Mouse (Mus musculus): ENCODE data around the gene Wbp1. TPM values are rescaled to one million over a fixed set of nuclear protein-coding genes. Genes with fewer than 3 reads are reported as not detected.

Wbp1 gene
- polyA plus RNA-seq, 2 experiments = 22.0 to 27.7 TPM

- peak; percentile 90 for ATAC-seq (ENCODE audit: insufficient read depth)
- Histone ChIP-seq H3K4me3 (ENCODE audit: insufficient read depth in 1 of 2, low read depth in 2 of 2, low read length in 2 of 2) (peak within 1 kb of the TSS; percentile 89 to 94), H3K4me1 (replicated peaks; ENCODE audit: control insufficient read depth in 2 of 2, insufficient read depth in 2 of 2, low read length in 1 of 2) (peaks cover 8 to 12% of the 10 kb centered on the region in 2 experiments), H3K36me3 (replicated peaks; ENCODE audit: control insufficient read depth, insufficient read depth, low read depth) (no peaks in the 10 kb centered on the region), H3K9me3 (ENCODE audit: control insufficient read depth, low read length) (no peaks in the 10 kb centered on the region), H3K27me3 (ENCODE audit: control insufficient read depth, insufficient read depth, low read length) (peaks cover 28% of the 10 kb centered on the region), H3K4me2 (ENCODE audit: low read depth) (peak within 1 kb of the TSS; percentile 91), H3K27ac (peak within 1 kb of the TSS; percentile 54), H3K9ac (replicated peaks) (peak within 1 kb of the TSS; percentile 93)
- DNase-seq (ENCODE audit: low read depth in 3 of 3, low spot score in 3 of 3) = peak; percentile 86 to 89 (median 87)
- peak; percentile 97 for TF ChIP-seq CTCF (IDR thresholded peaks at IDR 0.05; ENCODE audit: low read depth)
- peak; percentile 64 for TF ChIP-seq EP300 (IDR thresholded peaks at IDR 0.05; ENCODE audit: low read depth)
- WGBS (ENCODE audit: insufficient replicate concordance) = under 1% methylated on average over 58 of the region's 58 CpGs
Observed at GRCm38 (mm10) chr6:83165607-83166242, 44.4 kb upstream of the Wbp1 start, which contains the start of gene Dctn1. Gene Dctn1, plus strand, starts transcription at chr6:83165920.

GRCm38 (mm10) chr6:83165026-83165606 lies 43.8 kb upstream of the Wbp1 start:
- Histone ChIP-seq H3K4me1 (replicated peaks; ENCODE audit: control insufficient read depth in 2 of 2, insufficient read depth in 2 of 2, low read length in 1 of 2) (peaks cover 8 to 12% of the 10 kb centered on the region in 2 experiments), H3K27ac (peak overlapping the region; percentile 54), H3K36me3 (replicated peaks; ENCODE audit: control insufficient read depth, insufficient read depth, low read depth) (no peaks in the 10 kb centered on the region), H3K9ac (replicated peaks) (peak overlapping the region; percentile 93), H3K4me3 (ENCODE audit: insufficient read depth in 1 of 2, low read depth in 2 of 2, low read length in 2 of 2) (peak overlapping the region; percentile 62 to 89), H3K9me3 (ENCODE audit: control insufficient read depth, low read length) (no peaks in the 10 kb centered on the region), H3K27me3 (ENCODE audit: control insufficient read depth, insufficient read depth, low read length) (peaks cover 34% of the 10 kb centered on the region), H3K4me2 (ENCODE audit: low read depth) (peak overlapping the region; percentile 91)
- no peak for DNase-seq (ENCODE audit: low read depth in 3 of 3, low spot score in 3 of 3)
- 4% methylated on average over 6 of the region's 6 CpGs for WGBS (ENCODE audit: insufficient replicate concordance)
- TF ChIP-seq EP300 (IDR thresholded peaks at IDR 0.05; ENCODE audit: low read depth) (no peak), CTCF (IDR thresholded peaks at IDR 0.05; ENCODE audit: low read depth) (no peak)
- ATAC-seq (ENCODE audit: insufficient read depth) = peak; percentile 10; the same call in 1 of the 2 replicates

- DNase-seq (ENCODE audit: low read depth in 3 of 3, low spot score in 3 of 3) = peak; percentile 44 to 57 (median 45)
- Histone ChIP-seq H3K27me3 (ENCODE audit: control insufficient read depth, insufficient read depth, low read length) (peaks cover 37% of the 10 kb centered on the region), H3K4me2 (ENCODE audit: low read depth) (peak overlapping the region; percentile 52), H3K4me3 (ENCODE audit: insufficient read depth in 1 of 2, low read depth in 2 of 2, low read length in 2 of 2) (peak overlapping the region; percentile 9 to 35; a peak in 2 of 4 replicates), H3K4me1 (replicated peaks; ENCODE audit: control insufficient read depth in 2 of 2, insufficient read depth in 2 of 2, low read length in 1 of 2) (peaks cover 8 to 12% of the 10 kb centered on the region in 2 experiments), H3K9ac (replicated peaks) (no peak overlapping the region), H3K9me3 (ENCODE audit: control insufficient read depth, low read length) (no peaks in the 10 kb centered on the region), H3K36me3 (replicated peaks; ENCODE audit: control insufficient read depth, insufficient read depth, low read depth) (no peaks in the 10 kb centered on the region), H3K27ac (no peak overlapping the region)
- ATAC-seq (ENCODE audit: insufficient read depth) = no peak
- TF ChIP-seq CTCF (IDR thresholded peaks at IDR 0.05; ENCODE audit: low read depth) = peak; percentile 84
- TF ChIP-seq EP300 (IDR thresholded peaks at IDR 0.05; ENCODE audit: low read depth) = no peak
- under 1% methylated on average over 8 of the region's 8 CpGs for WGBS (ENCODE audit: insufficient replicate concordance)
Observed at GRCm38 (mm10) chr6:83162701-83163100, 41.3 kb upstream of the Wbp1 start.

- Histone ChIP-seq H3K9me3 (ENCODE audit: control insufficient read depth, low read length) (no peaks in the 10 kb centered on the region), H3K27me3 (ENCODE audit: control insufficient read depth, insufficient read depth, low read length) (peaks cover 37% of the 10 kb centered on the region), H3K36me3 (replicated peaks; ENCODE audit: control insufficient read depth, insufficient read depth, low read depth) (no peaks in the 10 kb centered on the region), H3K4me1 (replicated peaks; ENCODE audit: control insufficient read depth in 2 of 2, insufficient read depth in 2 of 2, low read length in 1 of 2) (peaks cover 6 to 10% of the 10 kb centered on the region in 2 experiments), H3K4me2 (ENCODE audit: low read depth) (peak overlapping the region; percentile 52), H3K9ac (replicated peaks) (no peak overlapping the region), H3K4me3 (ENCODE audit: insufficient read depth in 1 of 2, low read depth in 2 of 2, low read length in 2 of 2) (peak overlapping the region; percentile 9 to 35; a peak in 2 of 4 replicates), H3K27ac (no peak overlapping the region)
- DNase-seq (ENCODE audit: low read depth in 3 of 3, low spot score in 3 of 3) = no peak
- 1% methylated on average over 49 of the region's 49 CpGs for WGBS (ENCODE audit: insufficient replicate concordance)
- no peak for ATAC-seq (ENCODE audit: insufficient read depth)
- no peak for TF ChIP-seq EP300 (IDR thresholded peaks at IDR 0.05; ENCODE audit: low read depth)
- TF ChIP-seq CTCF (IDR thresholded peaks at IDR 0.05; ENCODE audit: low read depth) = no peak
Observed at GRCm38 (mm10) chr6:83161921-83162641, 40.7 kb upstream of the Wbp1 start.

GRCm38 (mm10) chr6:83161442-83161841 lies 40.1 kb upstream of the Wbp1 start:
- H3K4me3 ChIP-seq (ENCODE audit: insufficient read depth in 1 of 2, low read depth in 2 of 2, low read length in 2 of 2) = no peak overlapping the region; a peak in 1 of 4 replicates
- H3K36me3 ChIP-seq (replicated peaks; ENCODE audit: control insufficient read depth, insufficient read depth, low read depth) = no peaks in the 10 kb centered on the region
- peaks cover 5 to 7% of the 10 kb centered on the region in 2 experiments for H3K4me1 ChIP-seq (replicated peaks; ENCODE audit: control insufficient read depth in 2 of 2, insufficient read depth in 2 of 2, low read length in 1 of 2)
- WGBS (ENCODE audit: insufficient replicate concordance) = 11% methylated on average over 19 of the region's 19 CpGs
- H3K9me3 ChIP-seq (ENCODE audit: control insufficient read depth, low read length) = no peaks in the 10 kb centered on the region
- H3K27ac ChIP-seq = no peak overlapping the region
- TF ChIP-seq CTCF (IDR thresholded peaks at IDR 0.05; ENCODE audit: low read depth) (no peak), EP300 (IDR thresholded peaks at IDR 0.05; ENCODE audit: low read depth) (no peak)
- no peak for ATAC-seq (ENCODE audit: insufficient read depth)
- peaks cover 39% of the 10 kb centered on the region for H3K27me3 ChIP-seq (ENCODE audit: control insufficient read depth, insufficient read depth, low read length)
- no peak for DNase-seq (ENCODE audit: low read depth in 3 of 3, low spot score in 3 of 3)
- no peak overlapping the region for H3K9ac ChIP-seq (replicated peaks)
- H3K4me2 ChIP-seq (ENCODE audit: low read depth) = peak overlapping the region; percentile 52
